Mouse (Mus musculus) embryonic facial prominence, embryonic 12.5 days (tissue): ENCODE data around the gene Kcnk16. TPM values are rescaled to one million over a fixed set of nuclear protein-coding genes. Genes with fewer than 3 reads are reported as not detected.

Source experiments
- ATAC-seq: fragments of 200-750 bp; cut with Nextera tagmentation; 2 replicates; pipeline ENCODE4 v1.8.0; 2017; ENCODE audit not compliant: insufficient number of reproducible peaks, insufficient read depth, low FRiP score, low TSS enrichment
- H3K27ac ChIP-seq: fragments of 300-500 bp; sonication (generic); 2 replicates; pipeline ENCODE4 v1.5.1; 2016; ENCODE audit warnings: mild to moderate bottlenecking
- H3K27me3 ChIP-seq: fragments of 300-500 bp; sonication (generic); 2 replicates; pipeline ENCODE4 v1.6.1; 2016; ENCODE audit warnings: mild to moderate bottlenecking, moderate library complexity
- H3K36me3 ChIP-seq: fragments of 300-500 bp; sonication (generic); 2 replicates; pipeline ENCODE4 v1.6.1; 2016; ENCODE audit warnings: mild to moderate bottlenecking
- H3K4me1 ChIP-seq: fragments of 300-500 bp; sonication (generic); 2 replicates; pipeline ENCODE4 v1.6.1; 2016
- H3K4me2 ChIP-seq: fragments of 300-500 bp; sonication (generic); replicated peaks from 2 replicates; pipeline ENCODE4 v1.6.1; 2016; ENCODE audit warnings: mild to moderate bottlenecking, moderate library complexity
- H3K4me3 ChIP-seq: fragments of 300-500 bp; sonication (generic); 2 replicates; pipeline ENCODE4 v1.5.1; 2016; ENCODE audit warnings: mild to moderate bottlenecking
- H3K9ac ChIP-seq: fragments of 300-500 bp; sonication (generic); 2 replicates; pipeline ENCODE4 v1.6.1; 2016; ENCODE audit warnings: mild to moderate bottlenecking, moderate library complexity
- H3K9me3 ChIP-seq: fragments of 300-500 bp; sonication (generic); 2 replicates; pipeline ENCODE4 v1.6.1; 2016; ENCODE audit warnings: mild to moderate bottlenecking, moderate library complexity
- WGBS: fragments of 180-500 bp; shearing (Covaris S2); methylation state at CpG from one replicate; pipeline ENCODE4 v1.1.7; 2016; 5-methylcytosine and 5-hydroxymethylcytosine counted together
- polyA plus RNA-seq: library from polyadenylated mRNA; unstranded; fragments of >200 nt; fragmentation: Nextera tagmentation; extraction: Ambion mirVana; gene quantifications from 2 replicates; pipeline ENCODE4 v1.2.1, GENCODE M21; 2016

Kcnk16 gene
- polyA plus RNA-seq, 1 experiment from 2014 or later: not detected

GRCm38 (mm10) chr14:20250237-20251171 is 18.5 kb downstream of the Kcnk16 start:
- WGBS: 77% methylated on average over 14 of the region's 14 CpGs
- Histone ChIP-seq H3K9me3 (no peaks in the 10 kb centered on the region), H3K4me1 (no peaks in the 10 kb centered on the region), H3K27ac (no peak overlapping the region), H3K27me3 (no peaks in the 10 kb centered on the region), H3K4me3 (no peak overlapping the region), H3K36me3 (no peaks in the 10 kb centered on the region), H3K9ac (no peak overlapping the region), H3K4me2 (no peak overlapping the region)
- ATAC-seq: no peak

- Histone ChIP-seq H3K36me3 (no peaks in the 10 kb centered on the region), H3K4me3 (no peak overlapping the region), H3K4me2 (no peak overlapping the region), H3K9me3 (no peaks in the 10 kb centered on the region), H3K27ac (no peak overlapping the region), H3K9ac (no peak overlapping the region), H3K4me1 (no peaks in the 10 kb centered on the region), H3K27me3 (no peaks in the 10 kb centered on the region)
- 96% methylated on average over 3 of the region's 3 CpGs for WGBS
- ATAC-seq: no peak
These were observed 21.0 kb downstream of the Kcnk16 start for GRCm38 (mm10) chr14:20248001-20248400.

GRCm38 (mm10) chr14:20246811-20247266 is 22.2 kb downstream of the Kcnk16 start:
- WGBS: 63% methylated on average over 11 of the region's 11 CpGs
- no peak overlapping the region for H3K9ac ChIP-seq
- no peaks in the 10 kb centered on the region for H3K9me3 ChIP-seq
- H3K4me2 ChIP-seq: no peak overlapping the region
- no peaks in the 10 kb centered on the region for H3K27me3 ChIP-seq
- H3K27ac ChIP-seq: no peak overlapping the region
- no peak overlapping the region for H3K4me3 ChIP-seq
- H3K4me1 ChIP-seq: no peaks in the 10 kb centered on the region
- H3K36me3 ChIP-seq: no peaks in the 10 kb centered on the region
- no peak for ATAC-seq

- Histone ChIP-seq H3K9ac (no peak overlapping the region), H3K9me3 (no peaks in the 10 kb centered on the region), H3K4me2 (no peak overlapping the region), H3K4me1 (no peaks in the 10 kb centered on the region), H3K27me3 (no peaks in the 10 kb centered on the region), H3K36me3 (no peaks in the 10 kb centered on the region), H3K27ac (no peak overlapping the region), H3K4me3 (no peak overlapping the region)
- ATAC-seq: no peak
- 88% methylated on average over 5 of the region's 5 CpGs for WGBS
These were observed 23.1 kb downstream of the Kcnk16 start for GRCm38 (mm10) chr14:20245861-20246260.

- Histone ChIP-seq H3K4me2 (no peak overlapping the region), H3K36me3 (no peaks in the 10 kb centered on the region), H3K27ac (no peak overlapping the region), H3K9ac (no peak overlapping the region), H3K9me3 (no peaks in the 10 kb centered on the region), H3K4me1 (no peaks in the 10 kb centered on the region), H3K27me3 (no peaks in the 10 kb centered on the region), H3K4me3 (no peak overlapping the region)
- ATAC-seq: no peak
- 64% methylated on average over 2 of the region's 2 CpGs for WGBS
These were observed 23.7 kb downstream of the Kcnk16 start for GRCm38 (mm10) chr14:20245318-20245717.

GRCm38 (mm10) chr14:20243158-20243557 is 25.8 kb downstream of the Kcnk16 start:
- no peak for ATAC-seq
- Histone ChIP-seq H3K4me1 (no peaks in the 10 kb centered on the region), H3K4me2 (no peak overlapping the region), H3K36me3 (no peaks in the 10 kb centered on the region), H3K4me3 (no peak overlapping the region), H3K9ac (no peak overlapping the region), H3K27ac (no peak overlapping the region), H3K9me3 (no peaks in the 10 kb centered on the region; the same call in 1 of the 2 replicates), H3K27me3 (no peaks in the 10 kb centered on the region)
- 76% methylated on average over 3 of the region's 3 CpGs for WGBS

- H3K27ac ChIP-seq: no peak overlapping the region
- 72% methylated on average over 8 of the region's 8 CpGs for WGBS
- ATAC-seq: no peak
These were observed 26.5 kb downstream of the Kcnk16 start for GRCm38 (mm10) chr14:20242454-20242853.

GRCm38 (mm10) chr14:20234403-20234802 is 34.6 kb downstream of the Kcnk16 start:
- 94% methylated on average over 2 of the region's 2 CpGs for WGBS
- Histone ChIP-seq H3K27ac (no peak overlapping the region), H3K9me3 (no peaks in the 10 kb centered on the region; the same call in 1 of the 2 replicates), H3K27me3 (no peaks in the 10 kb centered on the region), H3K4me2 (no peak overlapping the region), H3K4me3 (no peak overlapping the region), H3K36me3 (no peaks in the 10 kb centered on the region), H3K9ac (no peak overlapping the region), H3K4me1 (no peaks in the 10 kb centered on the region)
- no peak for ATAC-seq

More at GRCm38 (mm10) chr14:20242454-20242853, 26.5 kb downstream of the Kcnk16 start:
- H3K9ac ChIP-seq: no peak overlapping the region
- no peaks in the 10 kb centered on the region for H3K36me3 ChIP-seq
- H3K4me2 ChIP-seq: no peak overlapping the region
- H3K4me3 ChIP-seq: no peak overlapping the region
- no peaks in the 10 kb centered on the region for H3K27me3 ChIP-seq
- no peaks in the 10 kb centered on the region for H3K4me1 ChIP-seq
- no peaks in the 10 kb centered on the region; the same call in 1 of the 2 replicates for H3K9me3 ChIP-seq

- H3K4me1 ChIP-seq: no peaks in the 10 kb centered on the region
- 52% methylated on average over 11 of the region's 11 CpGs for WGBS
- H3K9ac ChIP-seq: no peak overlapping the region
- H3K27ac ChIP-seq: no peak overlapping the region; the same call in 1 of the 2 replicates
- no peaks in the 10 kb centered on the region for H3K27me3 ChIP-seq
- no peak overlapping the region for H3K4me2 ChIP-seq
- H3K9me3 ChIP-seq: no peaks in the 10 kb centered on the region
- no peak overlapping the region for H3K4me3 ChIP-seq
- no peak for ATAC-seq
- H3K36me3 ChIP-seq: no peaks in the 10 kb centered on the region
These were observed 35.7 kb downstream of the Kcnk16 start for GRCm38 (mm10) chr14:20233016-20233980.

GRCm38 (mm10) chr14:20230063-20230491 is 38.9 kb downstream of the Kcnk16 start:
- Histone ChIP-seq H3K36me3 (no peaks in the 10 kb centered on the region), H3K9me3 (no peaks in the 10 kb centered on the region), H3K27ac (no peak overlapping the region), H3K9ac (no peak overlapping the region), H3K4me3 (no peak overlapping the region), H3K4me1 (peaks cover 3% of the 10 kb centered on the region; the same call in 1 of the 2 replicates), H3K4me2 (no peak overlapping the region), H3K27me3 (no peaks in the 10 kb centered on the region)
- ATAC-seq: no peak
- 80% methylated on average over 7 of the region's 7 CpGs for WGBS

GRCm38 (mm10) chr14:20229437-20229836 is 39.6 kb downstream of the Kcnk16 start:
- H3K9ac ChIP-seq: no peak overlapping the region
- H3K4me1 ChIP-seq: peaks cover 3% of the 10 kb centered on the region; the same call in 1 of the 2 replicates
- no peak overlapping the region for H3K4me3 ChIP-seq
- no peak overlapping the region for H3K27ac ChIP-seq
- no peaks in the 10 kb centered on the region for H3K27me3 ChIP-seq
- no peak overlapping the region for H3K4me2 ChIP-seq
- 77% methylated on average over 6 of the region's 6 CpGs for WGBS
- H3K36me3 ChIP-seq: no peaks in the 10 kb centered on the region
- ATAC-seq: no peak
- H3K9me3 ChIP-seq: no peaks in the 10 kb centered on the region
